Mouse (Mus musculus) spleen, postnatal 10 days (tissue): ENCODE measurements around the gene Acap3.

Source experiments
- DNase-seq, 2 experiments: peaks; one replicate each; pipeline ENCODE4 v3.0.0; 2021 to 2022; ENCODE audit warnings: low spot score in 2 of 2

Acap3 gene

DNA sequence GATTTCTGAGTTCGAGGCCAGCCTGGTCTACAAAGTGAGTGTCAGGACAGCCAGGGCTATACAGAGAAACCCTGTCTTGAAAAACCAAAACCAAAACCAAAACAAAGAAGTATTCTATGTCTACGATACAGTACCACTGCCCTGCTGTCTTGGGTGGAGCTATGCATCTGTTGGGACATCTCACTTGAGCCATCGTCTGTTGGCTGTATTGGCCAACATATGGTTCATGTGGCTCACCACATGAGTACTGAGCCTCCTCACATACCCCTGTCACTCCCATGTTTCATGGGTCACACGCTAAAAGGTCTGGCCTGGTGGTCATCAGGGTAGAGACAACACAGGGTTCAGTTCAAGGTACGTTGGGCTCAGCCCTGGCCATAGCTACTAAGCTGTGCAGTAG, 5.3 kb upstream of the Acap3 start:
- DNase-seq: peak in 1 of 2 experiments; percentile 10

- DNase-seq: peak in 1 of 2 experiments; percentile 10
These were observed 3.9 kb upstream of the Acap3 start for GRCm38 (mm10) chr4:155887674-155888073.

GRCm38 (mm10) chr4:155888181-155888580, 3.4 kb upstream of the Acap3 start:
- DNase-seq: peak in 1 of 2 experiments; percentile 12

GRCm38 (mm10) chr4:155889316-155889715, 2.3 kb upstream of the Acap3 start:
- DNase-seq: peak in 1 of 2 experiments; percentile 11

DNA sequence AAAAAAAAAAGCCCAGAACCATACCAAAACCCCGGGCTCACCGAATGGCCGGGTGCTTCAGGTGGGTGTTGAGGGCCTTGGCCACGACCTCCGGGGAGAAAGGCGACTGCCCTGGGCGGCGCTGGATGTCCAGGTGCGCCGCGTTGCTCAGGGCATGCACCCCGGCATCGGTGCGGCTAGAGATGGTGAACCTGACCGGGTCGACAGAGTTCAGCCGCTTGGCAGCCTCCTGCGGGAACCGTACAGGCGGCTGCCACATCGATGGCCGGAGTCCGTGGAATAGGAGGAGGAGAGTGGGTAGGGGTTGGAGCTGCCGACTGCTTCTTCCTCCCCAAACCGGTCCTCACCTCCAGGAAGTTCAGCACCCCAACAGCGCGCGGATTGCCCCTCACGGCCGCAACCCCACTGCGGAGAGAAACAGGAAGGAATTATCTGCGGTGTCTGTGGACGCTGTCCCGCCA, 581 bp upstream of the Acap3 start:
- peak in 1 of 2 experiments; percentile 48 for DNase-seq

- peak in 1 of 2 experiments; percentile 91 for DNase-seq
These were observed 395 bp downstream of the Acap3 start for GRCm38 (mm10) chr4:155892017-155892416.

- peak in 1 of 2 experiments; percentile 71 for DNase-seq
These were observed 1.0 kb downstream of the Acap3 start for GRCm38 (mm10) chr4:155892438-155893211.

- peak; percentile 15 to 24 for DNase-seq
These were observed 1.6 kb downstream of the Acap3 start for GRCm38 (mm10) chr4:155893212-155893690.

DNA sequence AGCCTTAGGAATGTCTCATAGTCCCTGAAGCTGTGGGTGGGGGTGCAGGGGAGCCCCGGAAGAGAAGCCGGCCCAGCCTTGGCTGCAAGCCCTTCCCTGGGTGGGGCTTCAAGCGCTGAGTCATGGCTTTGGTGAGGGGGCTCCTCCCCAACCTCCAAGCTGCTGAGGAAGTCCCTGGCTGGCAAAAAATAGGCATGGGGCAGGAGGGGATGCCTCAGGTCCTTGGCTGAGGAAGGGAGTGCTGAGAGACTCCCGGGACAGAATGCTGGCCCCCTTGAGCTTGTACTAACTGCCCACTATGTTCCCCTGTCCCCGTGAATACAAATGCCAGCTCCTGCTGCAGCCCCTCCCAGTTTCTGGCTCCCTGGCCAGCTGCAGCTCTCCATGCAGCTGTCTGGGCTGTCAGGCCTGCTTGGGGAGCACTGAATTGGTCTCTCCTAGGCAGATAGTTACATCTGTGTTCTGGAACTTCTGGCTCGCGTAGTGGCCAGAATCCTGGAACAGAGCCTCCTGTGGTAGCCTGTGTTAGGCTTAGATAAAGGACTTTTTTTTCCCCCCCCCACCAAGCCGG, 2.8 kb downstream of the Acap3 start:
- peak; percentile 72 to 81 for DNase-seq

- DNase-seq: peak; percentile 10 to 34
These were observed 3.6 kb downstream of the Acap3 start for GRCm38 (mm10) chr4:155895216-155895615.

- DNase-seq: peak; percentile 5 to 46
These were observed 4.2 kb downstream of the Acap3 start for GRCm38 (mm10) chr4:155895826-155896225.

DNA sequence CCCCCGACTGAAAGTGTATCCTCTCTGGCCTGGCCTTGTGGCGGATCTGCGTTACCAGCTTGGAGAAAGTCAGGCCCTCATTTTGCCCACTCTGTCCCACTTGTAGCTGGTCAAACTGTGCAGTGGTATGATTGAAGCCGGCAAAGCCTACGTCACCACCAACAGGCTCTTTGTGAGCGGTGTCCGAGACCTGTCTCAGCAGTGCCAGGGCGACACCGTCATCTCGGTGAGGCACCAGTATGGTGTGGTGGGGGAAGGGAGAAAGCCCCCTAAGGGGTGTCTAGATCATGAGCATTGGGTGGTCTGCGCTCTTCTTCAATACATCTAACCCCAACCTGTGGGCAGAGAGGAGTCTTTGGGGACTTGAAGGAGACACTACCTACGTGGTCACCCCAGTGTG, 4.8 kb downstream of the Acap3 start:
- peak in 1 of 2 experiments; percentile 12 for DNase-seq

GRCm38 (mm10) chr4:155898318-155898717, 6.7 kb downstream of the Acap3 start:
- no peak for DNase-seq

GRCm38 (mm10) chr4:155899355-155899754, 7.7 kb downstream of the Acap3 start:
- peak in 1 of 2 experiments; percentile 3 for DNase-seq

- DNase-seq: peak in 1 of 2 experiments; percentile 22
These were observed 9.6 kb downstream of the Acap3 start for GRCm38 (mm10) chr4:155901205-155901604.

DNA sequence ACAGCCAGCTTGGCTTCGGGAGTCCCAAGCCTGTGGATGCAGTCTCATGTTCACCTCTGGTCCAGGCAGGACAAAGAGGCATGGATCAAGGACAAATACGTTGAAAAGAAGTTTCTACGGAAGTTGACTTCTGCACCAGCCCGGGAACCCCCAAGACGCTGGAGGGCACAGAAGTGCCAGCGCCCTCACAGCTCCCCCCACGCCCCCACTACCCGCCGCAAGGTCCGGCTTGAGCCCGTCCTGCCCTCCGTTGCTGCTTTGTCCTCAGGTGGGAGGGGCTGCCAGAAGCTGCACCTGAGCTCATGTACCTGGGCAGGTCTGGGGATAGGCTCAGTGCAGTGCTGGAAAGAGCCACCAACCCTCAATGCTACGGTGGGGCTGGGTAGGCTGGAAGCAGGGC, 11.6 kb downstream of the Acap3 start:
- DNase-seq: peak; percentile 2 to 11

DNA sequence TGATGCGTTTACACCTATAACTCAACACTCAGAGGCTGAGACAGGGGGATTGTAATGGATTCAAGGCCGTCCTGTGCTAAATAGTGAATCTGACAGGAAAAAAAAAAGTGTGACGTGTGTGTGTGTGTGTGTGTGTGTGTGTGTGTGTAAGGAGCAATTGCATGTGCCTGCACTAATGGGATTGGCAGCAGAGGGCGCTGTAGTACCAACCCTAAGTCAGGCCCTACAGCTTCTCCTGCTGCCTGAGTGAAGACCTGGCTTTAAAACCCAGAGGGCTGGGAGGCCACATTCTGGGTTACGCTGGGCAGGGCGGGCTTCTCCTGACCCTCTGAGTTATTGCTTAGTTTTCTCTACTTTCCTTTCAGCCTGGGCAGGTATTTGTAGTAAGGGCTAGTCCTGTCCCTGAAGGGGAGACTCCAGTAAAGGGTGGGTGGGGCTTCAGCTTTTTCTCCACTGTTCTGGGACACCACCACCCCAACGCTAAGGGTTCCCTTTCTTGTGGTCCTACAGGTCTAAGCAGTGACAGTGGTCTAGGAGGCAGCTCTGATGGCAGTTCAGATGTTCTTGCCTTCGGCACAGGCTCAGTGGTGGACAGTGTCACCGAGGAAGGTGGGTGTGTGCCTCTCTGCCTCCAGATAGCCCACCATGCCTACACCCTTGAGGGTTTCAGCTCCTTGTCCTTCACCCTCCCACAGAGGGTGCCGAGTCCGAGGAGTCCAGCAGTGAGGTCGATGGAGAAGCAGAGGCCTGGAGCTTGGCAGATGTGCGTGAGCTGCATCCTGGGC, 12.9 kb downstream of the Acap3 start:
- DNase-seq: peak; percentile 12 to 60

DNA sequence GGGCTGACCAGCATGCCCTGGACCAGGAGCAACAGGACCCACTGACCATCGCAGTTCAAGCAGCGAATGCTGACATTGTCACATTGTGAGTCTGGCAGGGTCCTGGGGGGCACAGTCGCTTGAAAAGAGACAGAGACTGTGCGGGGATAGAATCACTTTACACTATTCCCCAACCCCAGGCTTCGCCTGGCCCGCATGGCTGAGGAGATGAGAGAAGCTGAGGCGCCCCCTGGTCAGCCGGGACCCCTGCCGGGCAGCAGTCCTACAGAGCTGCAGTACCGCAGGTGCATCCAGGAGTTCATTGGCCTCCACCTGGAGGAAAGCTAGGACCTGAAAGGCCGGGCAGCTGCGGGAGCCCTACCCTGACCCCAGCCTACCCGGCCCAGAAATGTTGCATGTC, 14.0 kb downstream of the Acap3 start:
- peak in 1 of 2 experiments; percentile 12 for DNase-seq

GRCm38 (mm10) chr4:155906125-155906524, 14.5 kb downstream of the Acap3 start:
- DNase-seq: peak in 1 of 2 experiments; percentile 12

DNA sequence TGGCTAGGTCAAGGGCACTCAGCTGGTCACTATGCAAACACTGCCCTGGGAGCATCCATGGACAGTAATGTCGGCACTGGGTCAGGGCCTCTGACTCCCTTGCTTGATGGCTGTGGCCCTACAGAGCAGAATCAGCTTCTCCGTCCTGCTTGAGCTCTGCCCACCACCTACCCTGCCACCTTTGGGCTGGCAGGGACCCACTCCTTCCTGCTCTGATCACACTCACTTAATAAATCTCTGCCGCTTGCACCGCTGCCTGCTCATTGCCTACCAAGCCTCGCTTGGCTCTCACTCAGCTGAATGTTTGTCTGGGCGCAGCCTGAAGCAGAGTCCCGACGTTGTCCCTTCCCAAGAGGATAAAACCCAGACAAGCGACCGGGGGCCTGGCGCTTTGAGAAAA, 15.4 kb downstream of the Acap3 start:
- no peak for DNase-seq

DNA sequence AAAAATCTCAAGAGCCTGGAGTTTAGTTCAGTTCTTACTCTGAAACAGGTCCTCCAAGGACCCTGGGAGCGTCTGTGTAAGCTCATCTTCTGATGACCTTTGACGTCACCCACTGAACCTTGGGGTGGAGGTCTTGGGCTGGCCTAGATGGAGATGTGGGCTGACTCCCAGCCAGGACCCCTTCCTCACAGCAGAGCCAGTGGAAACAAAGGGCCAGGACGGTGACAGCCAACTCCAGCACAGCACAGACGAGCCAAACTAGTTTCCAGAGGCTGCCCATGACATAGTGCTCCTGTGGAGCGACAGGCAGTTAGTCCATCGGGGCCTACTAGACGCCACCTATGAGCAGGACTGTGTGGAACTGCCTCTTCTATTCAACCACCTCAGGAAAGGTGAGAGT, 16.7 kb downstream of the Acap3 start:
- peak in 1 of 2 experiments; percentile 13 for DNase-seq

- no peak for DNase-seq
These were observed 17.1 kb downstream of the Acap3 start for GRCm38 (mm10) chr4:155908751-155909150.
